19 mouse cellular contexts compared by ENCODE assay signal in the genomic region with DNA sequence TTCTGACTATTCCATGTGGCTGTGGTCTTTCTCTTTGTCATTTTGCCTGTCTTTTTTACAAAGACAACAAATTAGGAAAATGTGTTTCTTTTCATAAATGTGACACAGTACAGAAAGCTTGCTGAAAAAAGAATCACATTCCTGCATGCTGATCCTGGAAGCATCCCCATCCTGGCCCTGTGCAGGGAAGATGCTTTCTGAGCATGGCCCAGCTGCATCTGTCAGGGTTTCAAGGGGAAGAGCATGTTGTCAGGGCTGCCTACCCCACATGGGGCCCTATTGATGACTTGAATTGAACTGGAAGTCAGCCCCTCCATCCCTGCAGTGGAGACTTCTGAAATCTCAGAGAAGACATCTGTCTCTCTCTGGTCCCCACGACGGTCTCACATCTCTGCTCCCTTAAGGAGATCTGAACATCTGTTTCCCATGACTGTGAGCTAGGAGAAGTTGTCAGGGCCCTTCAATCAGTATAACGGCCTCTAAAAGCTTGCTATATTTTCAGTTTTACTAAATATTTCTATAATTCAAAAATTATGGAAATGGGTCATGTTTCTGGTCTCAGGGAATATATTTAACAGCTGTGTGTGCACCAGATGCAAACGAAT.
"Had no signal": no experiment of that assay in that cellular context is flagged by ENCODE, and none has a peak within 500 bp of the region (broad histone marks: within the 10 kb centered on the region; RNA-seq: fewer than 3 reads in every experiment).

No protein-coding gene starts in this region.

- H3K27me3 ChIP-seq: neural tube, embryonic 13.5 days; neural tube, embryonic 15.5 days; stomach, embryonic 15.5 days had no signal

- H3K27ac ChIP-seq: midbrain, embryonic 10.5 days; midbrain, embryonic 12.5 days; neural tube, embryonic 13.5 days; neural tube, embryonic 15.5 days; stomach, embryonic 15.5 days; stomach, postnatal 0 days had no signal

- H3K4me3 ChIP-seq: midbrain, embryonic 10.5 days; midbrain, embryonic 12.5 days; myocyte; neural tube, embryonic 13.5 days; neural tube, embryonic 15.5 days; stomach, embryonic 15.5 days had no signal

- H3K9me3 ChIP-seq: midbrain, embryonic 10.5 days; midbrain, embryonic 12.5 days; neural tube, embryonic 13.5 days; neural tube, embryonic 15.5 days; stomach, embryonic 15.5 days had no signal

- H3K9ac ChIP-seq: lung, embryonic 14.5 days; midbrain, embryonic 12.5 days; neural tube, embryonic 13.5 days; neural tube, embryonic 15.5 days; stomach, embryonic 15.5 days had no signal

- H3K36me3 ChIP-seq: midbrain, embryonic 10.5 days; midbrain, embryonic 12.5 days; neural tube, embryonic 13.5 days; neural tube, embryonic 15.5 days; stomach, embryonic 15.5 days had no signal

- H3K4me2 ChIP-seq: lung, embryonic 14.5 days; midbrain, embryonic 12.5 days; neural tube, embryonic 13.5 days; neural tube, embryonic 15.5 days; stomach, embryonic 15.5 days had no signal

- H3K4me1 ChIP-seq: midbrain, embryonic 10.5 days; midbrain, embryonic 12.5 days; neural tube, embryonic 13.5 days; neural tube, embryonic 15.5 days; stomach, embryonic 15.5 days had no signal

- DNase-seq: lung, adult 18-20 months; lung, embryonic 14.5 days; lung, postnatal 10 days; lung, postnatal 4 days; midbrain, embryonic 14.5 days; retina, postnatal 1 day; right cerebral cortex, adult 18-20 months; right cerebral cortex, postnatal 14 days; thymus, adult 2 months; thymus, postnatal 25 days; thymus, postnatal 4 days had no signal

- ATAC-seq: midbrain, embryonic 16.5 days had no signal
